Mouse (Mus musculus): ENCODE results near the gene 4930442H23Rik.
"Not testable (repeated sequence)": the region's sequence is repeated elsewhere in the genome, so short reads cannot be mapped to it uniquely, and the experiment has no call there.

Gene 4930442H23Rik

DNA sequence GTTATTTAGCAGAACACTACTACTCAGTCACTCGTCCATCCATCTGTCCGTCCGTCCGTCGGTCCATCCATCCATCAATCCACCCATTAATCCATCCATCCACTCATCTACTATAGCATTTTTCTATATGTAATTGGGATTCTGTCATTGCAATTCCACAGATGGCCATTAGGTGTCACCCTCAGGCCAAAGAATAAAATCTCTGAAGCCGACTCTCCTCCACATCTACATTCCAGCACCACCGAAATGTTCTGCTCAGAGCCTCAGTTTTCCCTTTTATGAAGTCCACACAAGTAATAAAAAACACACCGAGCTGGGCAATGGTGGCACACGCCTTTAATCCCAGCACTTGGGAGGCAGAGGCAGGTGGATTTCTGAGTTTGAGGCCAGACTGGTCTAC, 14.6 kb upstream of the 4930442H23Rik start:
- DNase-seq (ENCODE audit: low spot score in 2 of 2): no peak

DNA sequence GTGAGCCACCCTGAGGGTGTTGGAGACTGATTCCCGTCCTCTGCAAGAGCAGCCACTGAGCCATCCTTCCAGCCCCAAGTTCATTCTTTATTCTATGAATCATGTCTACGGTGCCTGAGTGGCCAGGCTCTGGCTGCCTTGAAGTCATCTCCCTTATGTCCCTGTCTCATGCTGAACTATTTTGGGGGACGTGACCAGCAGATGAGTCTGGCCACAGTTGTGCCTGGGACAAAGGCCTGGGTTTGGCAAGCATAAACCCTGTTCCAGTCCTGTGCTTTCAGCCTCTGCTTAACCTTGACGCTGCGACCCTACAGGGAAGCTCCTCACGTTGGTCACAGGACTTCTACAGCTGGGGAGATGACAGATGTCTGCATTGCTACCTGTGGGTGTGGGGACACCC, 13.7 kb upstream of the 4930442H23Rik start:
- no peak for DNase-seq (ENCODE audit: low spot score in 2 of 2)

DNA sequence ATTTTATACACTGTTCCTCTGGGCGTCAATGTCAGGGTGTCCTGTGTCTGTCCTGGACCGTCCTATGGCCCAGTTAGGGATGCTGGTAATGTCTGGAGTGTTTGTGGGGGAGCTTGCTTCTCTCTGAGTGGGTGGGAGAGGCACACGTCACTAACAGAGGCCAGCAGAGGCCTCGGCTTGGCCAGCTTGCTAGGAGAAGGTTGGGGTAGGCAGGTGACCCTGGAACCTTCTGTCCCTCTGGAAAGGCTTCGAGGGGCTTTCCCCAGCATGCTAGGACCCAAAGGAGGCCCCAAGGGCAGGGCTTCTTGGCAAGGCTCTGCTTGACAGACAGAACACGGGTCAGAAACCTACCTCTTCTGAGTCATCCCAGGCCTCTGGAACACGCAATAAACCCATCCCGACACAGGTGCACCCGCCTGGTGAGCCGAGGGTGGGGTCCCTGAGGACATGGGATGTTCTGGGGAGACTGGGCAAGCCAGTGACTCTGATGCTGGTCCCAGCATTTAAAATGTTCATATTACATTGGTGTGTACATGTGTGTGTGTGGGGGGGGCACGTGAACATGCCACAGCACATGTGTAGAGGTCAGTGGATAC, 12.9 kb upstream of the 4930442H23Rik start:
- DNase-seq (ENCODE audit: low spot score in 2 of 2): no peak

DNA sequence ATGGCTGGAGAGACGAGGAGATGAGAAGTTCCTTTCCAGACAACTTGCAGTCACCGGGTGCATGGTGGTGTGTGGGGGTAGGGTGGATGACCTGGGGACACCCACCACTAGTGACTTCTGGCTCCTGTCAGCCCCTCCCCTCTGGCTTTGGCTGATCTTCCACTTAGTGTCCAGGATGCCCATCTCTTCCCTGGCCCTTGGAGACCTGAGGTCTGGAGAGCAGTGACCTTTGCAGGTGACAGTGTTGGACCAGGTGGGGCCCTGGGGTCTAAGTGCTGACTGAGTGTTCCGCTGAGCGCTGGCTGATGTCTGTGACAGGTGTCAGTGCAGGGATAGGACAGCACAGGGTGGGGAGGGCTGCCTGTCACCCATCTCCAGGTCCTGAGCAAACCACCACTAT, 11.7 kb upstream of the 4930442H23Rik start:
- no peak for DNase-seq (ENCODE audit: low spot score in 2 of 2)

DNA sequence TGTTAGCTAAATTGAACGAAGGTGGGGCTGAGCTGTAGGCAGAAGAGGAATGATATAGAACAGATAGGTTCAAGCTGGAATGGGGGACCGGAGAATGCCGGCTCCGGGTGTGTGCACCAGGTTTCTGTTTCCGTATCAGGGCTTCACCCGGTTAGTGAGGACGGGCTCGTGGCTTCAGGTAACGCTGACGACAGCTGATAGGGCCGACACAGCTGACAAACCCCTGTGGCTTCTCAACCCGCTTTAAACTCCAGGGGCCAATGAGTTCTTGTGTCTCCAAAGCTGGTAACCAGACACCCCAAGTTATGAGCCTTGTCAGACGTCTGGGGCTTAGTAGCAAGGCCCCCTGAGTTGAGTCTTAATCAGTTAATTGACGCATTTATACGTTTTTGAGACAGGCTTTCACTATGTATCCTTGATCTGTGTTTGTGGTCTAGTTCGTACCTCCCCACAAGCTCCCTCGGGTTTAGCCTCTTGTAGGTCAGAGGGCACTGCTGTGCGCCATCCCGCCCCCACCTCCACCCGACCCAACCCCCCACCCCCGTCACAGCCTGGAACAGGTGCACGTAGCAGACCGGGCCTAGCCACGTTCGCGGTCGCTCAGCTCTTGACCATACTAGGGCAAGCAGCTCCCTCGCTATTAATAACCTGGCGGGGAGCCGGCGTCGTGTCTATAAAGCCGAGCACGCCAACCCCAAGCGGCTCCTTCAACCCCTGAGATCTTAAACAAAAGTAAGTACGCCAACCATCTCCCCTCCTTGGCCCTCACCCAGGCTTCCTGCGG, 10.5 kb upstream of the 4930442H23Rik start:
- no peak for DNase-seq (ENCODE audit: low spot score in 2 of 2)

DNA sequence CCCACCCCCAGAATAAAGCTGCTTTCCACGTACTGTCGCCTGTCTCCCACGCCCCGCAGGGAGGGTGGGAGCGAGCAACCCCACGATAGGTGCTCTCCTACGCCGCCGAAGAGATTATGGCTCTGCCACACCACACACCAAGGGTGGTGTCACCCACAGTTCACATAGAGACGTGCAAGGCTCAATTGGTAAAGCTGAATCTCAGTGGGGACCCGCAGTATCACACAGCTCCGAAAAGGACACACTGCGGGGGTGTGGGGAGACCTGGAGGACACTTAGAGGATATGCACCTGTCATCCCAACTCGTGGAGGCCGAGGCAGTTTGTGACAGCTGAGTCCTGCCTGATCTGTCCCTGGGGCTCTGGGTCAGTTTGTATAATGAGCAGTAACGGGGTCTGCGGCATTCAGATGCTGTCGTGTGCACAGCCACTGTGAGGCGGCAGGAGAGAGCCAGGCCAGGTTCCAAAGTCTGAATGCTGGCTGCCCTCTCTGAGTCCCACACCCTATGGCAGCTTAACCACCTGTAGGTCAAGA, 9.4 kb upstream of the 4930442H23Rik start:
- peak in 1 of 2 experiments; percentile 51 for DNase-seq (ENCODE audit: low spot score in 2 of 2)

DNA sequence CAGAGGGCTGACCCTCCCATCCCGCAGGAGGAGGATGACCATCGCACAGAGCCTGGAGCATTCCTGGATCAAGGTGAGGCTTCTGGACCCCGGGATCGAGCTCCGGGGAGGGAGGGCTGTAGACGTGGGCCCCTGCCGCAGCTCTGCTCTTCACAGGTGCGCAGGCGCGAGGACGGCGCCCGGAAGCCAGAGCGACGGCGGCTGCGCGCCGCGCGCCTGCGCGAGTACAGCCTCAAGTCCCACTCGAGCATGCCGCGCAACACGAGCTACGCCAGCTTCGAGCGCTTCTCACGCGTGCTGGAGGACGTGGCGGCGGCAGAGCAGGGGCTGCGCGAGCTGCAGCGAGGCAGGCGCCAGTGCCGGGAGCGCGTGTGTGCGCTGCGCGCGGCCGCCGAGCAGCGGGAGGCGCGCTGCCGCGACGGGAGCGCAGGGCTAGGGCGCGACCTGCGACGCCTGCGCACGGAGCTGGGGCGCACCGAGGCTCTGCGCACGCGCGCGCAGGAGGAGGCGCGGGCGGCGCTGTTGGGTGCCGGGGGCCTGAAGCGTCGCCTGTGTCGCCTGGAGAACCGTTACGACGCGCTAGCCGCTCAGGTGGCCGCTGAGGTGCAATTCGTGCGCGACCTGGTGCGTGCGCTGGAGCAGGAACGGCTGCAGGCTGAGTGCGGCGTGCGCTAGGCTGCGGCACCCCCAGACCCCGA, 8.8 kb upstream of the 4930442H23Rik start:
- peak; percentile 78 to 84 for DNase-seq (ENCODE audit: low spot score in 2 of 2)

DNA sequence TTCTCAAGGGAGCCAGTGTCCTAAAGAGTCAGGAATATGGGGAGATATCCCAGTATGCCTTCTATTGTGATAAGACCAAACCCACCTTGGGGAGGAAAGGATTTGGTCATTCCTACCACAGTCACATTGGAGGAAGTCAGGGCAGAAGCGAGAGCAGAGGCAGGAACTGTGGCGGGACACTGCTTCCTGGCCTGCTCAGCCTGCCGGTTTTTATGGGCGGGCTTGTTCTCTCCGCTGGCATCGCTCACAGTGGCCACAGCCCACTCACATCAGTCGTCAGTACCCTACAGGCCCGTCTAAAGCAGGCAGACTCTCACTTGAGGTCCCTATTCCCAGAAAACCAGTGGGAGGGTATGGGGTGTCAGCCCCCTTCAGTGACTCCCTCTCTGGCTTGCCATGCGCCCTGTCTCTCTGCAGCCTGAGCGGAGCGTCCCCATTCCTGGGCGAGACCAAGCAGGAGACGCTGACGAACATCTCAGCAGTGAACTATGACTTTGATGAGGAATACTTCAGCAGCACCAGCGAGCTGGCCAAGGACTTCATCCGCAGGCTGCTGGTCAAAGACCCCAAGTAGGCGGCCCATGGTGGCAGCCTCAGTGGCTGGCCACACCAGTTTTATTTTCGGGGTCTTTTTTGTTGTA, 7.8 kb upstream of the 4930442H23Rik start:
- DNase-seq (ENCODE audit: low spot score in 2 of 2): no peak

DNA sequence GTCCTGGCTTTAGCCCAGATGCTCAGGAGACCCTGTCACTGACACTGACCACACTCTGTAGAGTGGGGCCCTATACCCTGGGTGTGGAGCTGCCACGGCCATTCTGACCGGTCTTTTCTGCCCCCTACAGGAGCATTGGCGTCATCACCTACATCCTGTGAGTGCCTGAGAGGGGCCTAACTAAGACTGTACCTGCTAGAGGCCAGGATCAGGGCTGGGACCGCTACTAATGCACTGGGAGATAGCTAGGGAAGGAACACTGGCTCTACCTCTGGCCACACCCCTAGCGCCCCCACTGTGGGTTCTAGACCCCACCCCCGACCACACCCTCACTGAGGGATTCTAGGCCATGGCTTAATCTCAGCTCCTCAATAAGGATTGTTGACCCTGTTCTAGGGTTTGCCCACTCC, 7.3 kb upstream of the 4930442H23Rik start:
- no peak for DNase-seq (ENCODE audit: low spot score in 2 of 2)

DNA sequence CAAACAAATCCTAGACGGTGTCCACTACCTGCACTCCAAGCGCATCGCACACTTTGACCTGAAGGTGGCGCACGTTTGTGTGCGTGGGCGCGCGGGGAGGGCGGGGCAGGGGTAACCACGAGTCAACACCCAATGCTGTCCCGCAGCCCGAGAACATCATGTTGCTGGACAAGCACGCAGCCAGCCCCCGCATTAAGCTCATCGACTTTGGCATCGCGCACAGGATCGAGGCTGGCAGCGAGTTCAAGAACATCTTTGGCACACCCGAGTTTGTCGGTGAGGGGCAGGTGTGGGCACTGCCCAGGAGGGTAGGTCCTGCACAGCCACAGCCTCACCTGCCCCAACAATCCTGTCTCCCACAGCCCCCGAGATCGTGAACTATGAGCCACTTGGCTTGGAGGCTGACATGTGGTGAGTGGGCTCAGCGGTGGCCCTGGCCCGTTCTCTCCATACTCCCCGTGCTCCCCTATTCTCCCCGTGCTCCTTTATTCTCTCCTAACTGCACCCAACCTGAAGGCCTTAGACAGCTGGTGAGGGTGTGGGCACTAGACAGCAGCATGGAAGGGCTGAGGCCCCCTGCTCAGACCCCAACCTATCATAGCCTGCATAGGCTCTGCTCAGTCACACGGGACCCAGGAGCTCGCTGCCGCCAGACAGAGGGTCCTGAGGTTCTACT, 6.7 kb upstream of the 4930442H23Rik start:
- no peak for DNase-seq (ENCODE audit: low spot score in 2 of 2)

DNA sequence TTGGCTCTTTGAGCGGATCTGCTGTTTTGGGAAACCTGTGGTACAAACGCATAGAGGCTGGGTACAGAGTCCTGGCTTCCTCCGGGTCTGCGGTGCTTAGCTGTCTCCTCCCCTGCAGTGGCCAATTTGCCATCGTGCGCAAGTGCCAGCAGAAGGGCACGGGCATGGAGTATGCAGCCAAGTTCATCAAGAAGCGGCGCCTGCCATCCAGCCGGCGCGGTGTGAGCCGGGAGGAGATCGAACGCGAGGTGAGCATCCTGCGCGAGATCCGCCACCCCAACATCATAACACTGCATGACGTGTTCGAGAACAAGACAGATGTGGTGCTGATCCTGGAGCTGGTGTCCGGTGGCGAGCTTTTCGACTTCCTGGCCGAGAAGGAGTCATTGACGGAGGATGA, 6.2 kb upstream of the 4930442H23Rik start:
- no peak for DNase-seq (ENCODE audit: low spot score in 2 of 2)

DNA sequence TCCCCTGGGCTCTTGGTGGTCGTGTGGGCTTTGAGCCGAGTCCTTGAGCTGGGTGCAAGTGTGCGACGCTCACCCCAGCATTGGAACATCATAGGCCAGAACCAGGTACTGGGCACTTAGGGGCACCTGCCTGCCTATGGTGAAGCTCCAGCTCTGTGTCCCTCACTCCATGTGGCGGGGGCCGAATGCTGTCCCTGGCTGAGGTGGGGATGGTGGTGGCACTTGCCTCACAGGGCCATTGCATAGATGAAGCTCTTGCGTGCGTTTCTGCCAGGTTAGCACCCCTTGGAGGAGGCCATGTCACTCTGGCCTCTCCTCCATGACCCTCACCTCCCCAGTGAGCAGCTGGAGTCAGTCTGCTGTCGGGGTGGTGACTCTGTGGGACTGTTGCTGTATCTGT, 3.5 kb upstream of the 4930442H23Rik start:
- DNase-seq (ENCODE audit: low spot score in 2 of 2): no peak

DNA sequence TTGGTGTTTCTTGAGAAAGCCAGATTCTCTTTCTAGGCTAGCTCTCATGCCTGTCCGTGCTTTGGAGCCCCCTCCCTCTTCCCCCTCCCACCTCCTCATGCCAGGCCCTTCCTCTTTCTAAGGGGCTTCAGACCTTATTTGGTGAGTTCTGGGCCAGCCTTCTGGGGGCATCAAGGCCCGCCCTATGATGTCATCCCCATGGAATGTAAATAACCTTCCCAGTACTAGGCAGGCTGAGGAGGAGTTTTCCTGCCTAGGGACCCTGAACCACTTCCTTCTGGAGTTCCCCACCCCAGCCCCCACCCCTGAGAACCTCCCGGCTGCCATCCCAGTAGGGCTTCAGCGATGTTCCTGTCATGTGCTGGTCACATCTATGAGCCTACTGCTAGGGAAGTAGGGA, 1.1 kb upstream of the 4930442H23Rik start:
- no peak for DNase-seq (ENCODE audit: low spot score in 2 of 2)

DNA sequence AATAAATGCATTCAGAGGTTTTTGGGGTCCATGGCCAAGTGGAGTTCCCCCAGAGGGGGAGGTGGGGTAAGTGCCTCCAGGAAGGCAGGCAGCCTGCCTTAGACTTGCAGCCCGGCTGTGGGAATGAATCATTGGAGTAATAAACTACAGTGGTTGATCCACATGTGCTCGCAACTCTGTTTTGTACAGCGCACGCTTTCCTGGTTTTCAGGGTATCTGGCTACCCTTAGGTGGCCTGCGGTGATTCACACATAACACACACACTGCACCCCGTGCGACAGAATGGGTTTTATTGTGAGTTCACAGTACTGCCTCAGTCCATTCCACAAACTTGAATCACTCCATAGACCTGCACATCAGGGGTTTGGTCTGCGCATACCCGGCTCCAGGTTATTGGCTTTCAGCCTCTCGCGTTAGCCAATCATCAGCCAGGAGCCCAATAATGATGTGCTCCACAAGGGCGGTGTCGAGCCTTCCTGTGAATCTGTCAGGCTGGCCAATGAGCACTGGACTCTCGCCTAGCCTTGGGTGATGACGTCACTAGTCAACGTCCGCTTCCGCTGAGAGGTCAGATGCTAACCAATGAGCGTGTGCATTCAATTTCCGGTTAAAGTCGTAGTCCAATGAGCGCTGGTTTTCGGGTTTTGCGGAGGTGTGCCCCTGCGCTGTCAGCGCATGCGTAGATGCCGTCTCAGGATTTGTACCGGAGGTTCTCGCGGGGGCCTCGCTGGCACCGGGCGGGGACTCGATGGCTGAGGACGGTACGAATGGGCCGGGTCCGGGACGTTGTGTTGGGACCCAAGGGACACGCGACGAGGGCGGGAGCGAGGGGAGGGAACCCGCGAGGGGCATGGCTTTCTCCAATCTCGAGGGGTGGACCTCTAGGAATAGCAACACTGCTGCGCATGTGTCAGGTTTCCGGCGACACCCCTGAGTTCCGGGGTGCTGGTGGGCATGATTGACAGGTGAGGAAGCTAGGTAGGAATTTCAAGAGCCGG, 1.0 kb downstream of the 4930442H23Rik start, which contains the start of gene Dapk3:
Dapk3 (plus strand) TSS at position 670 of the 998 bp plus-strand sequence.
- peak; percentile 97 to 99 for DNase-seq (ENCODE audit: low spot score in 2 of 2)

DNA sequence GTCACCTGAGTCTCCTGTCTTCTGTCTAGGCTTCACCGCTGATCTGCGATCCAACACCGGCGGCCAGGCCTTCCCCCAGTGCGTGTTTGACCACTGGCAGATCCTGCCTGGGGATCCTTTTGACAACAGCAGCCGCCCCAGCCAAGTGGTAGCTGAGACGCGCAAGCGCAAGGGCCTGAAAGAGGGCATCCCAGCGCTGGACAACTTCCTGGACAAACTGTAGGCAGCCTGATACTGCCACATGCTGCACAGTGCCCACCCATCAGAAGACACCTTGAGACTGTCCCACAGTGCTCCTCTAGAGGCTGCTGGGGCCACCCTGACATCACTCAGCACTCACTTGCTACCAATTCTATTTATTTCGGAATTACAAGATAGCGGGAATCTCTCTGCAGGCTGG, 1.8 kb downstream of the 4930442H23Rik start:
- DNase-seq (ENCODE audit: low spot score in 2 of 2): not testable (repeated sequence)

DNA sequence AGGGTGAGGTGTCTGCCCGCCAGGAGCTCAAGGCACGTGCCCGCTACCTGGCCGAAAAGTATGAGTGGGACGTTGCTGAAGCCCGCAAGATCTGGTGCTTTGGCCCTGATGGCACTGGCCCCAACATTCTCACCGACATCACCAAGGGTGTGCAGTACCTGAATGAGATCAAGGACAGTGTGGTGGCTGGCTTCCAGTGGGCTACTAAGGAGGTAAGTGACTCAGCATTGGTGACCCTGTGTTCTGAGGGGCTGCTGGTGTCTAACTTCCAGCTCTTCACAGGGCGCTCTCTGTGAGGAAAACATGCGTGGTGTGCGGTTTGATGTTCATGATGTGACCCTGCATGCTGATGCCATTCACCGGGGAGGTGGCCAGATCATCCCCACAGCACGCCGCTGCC, 2.7 kb downstream of the 4930442H23Rik start:
- DNase-seq (ENCODE audit: low spot score in 2 of 2): no peak

DNA sequence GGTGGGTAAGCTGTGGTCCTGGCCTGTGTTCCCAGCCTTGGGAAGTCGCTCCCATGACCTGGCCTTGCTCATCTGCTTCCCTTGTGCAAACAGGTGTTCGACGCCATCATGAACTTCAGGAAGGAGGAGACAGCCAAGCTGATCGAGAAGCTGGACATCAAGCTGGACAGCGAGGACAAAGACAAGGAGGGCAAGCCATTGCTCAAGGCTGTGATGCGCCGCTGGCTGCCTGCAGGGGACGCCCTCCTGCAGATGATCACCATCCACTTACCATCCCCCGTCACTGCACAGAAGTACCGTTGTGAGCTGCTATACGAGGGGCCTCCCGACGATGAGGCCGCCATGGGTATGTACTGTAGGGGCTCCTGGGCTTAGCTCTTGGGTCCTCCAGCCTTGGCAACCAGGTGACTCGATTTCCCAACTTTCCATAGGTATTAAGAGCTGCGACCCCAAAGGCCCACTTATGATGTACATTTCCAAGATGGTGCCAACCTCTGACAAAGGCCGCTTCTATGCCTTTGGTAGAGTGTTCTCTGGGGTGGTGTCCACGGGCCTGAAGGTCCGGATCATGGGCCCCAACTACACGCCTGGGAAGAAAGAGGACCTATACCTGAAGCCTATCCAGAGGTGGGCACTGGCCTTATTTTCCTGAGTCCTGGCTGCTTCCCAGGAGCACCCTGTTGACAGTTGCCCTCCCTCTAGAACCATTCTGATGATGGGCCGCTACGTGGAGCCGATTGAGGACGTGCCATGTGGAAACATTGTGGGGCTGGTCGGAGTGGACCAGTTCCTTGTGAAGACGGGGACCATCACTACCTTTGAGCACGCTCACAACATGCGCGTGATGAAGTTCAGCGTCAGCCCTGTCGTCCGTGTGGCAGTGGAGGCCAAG, 4.0 kb downstream of the 4930442H23Rik start:
- DNase-seq (ENCODE audit: low spot score in 2 of 2): no peak

DNA sequence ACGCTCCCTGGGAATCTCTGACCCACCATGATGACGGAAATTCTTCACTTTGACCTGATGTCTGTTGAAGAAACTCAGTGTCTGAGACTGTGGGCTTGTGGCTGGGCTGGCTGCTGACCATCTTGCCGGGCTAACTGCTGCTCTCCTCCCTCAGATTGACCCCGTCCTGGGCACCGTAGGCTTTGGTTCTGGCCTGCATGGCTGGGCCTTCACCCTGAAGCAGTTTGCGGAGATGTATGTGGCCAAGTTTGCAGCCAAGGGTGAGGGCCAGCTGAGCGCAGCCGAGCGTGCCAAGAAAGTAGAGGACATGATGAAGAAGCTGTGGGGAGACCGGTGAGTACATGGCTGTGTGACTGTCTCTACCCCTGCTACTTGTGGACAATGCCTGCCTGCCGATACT, 4.7 kb downstream of the 4930442H23Rik start:
- DNase-seq (ENCODE audit: low spot score in 2 of 2): no peak

All from frontal cortex, postnatal 14 days (tissue).